Mouse (Mus musculus): ENCODE measurements around the gene C1qtnf9.

C1qtnf9 gene

DNA sequence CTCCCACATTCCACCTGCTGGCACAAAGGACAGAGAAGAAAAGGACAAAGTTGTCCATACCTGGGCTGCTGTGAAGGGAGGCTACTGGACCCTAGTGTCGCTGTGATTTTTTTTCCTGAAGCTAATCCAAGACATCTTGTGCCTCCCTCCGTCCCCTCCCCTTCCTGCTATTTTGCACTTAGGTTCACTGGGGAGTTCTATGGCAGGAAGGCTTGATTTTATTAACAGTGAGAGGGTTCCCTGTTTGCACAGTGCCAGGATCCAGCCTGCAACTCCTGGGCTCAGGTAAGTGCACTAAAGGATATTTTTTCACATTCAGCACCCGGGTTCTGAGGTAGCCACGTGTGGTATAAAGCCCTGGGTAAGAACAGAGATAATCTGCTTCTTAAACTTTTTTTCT, at the start of gene C1qtnf9:
TSS of gene C1qtnf9 (plus strand) at position 251 of the 400 bp plus-strand sequence.
- no peak for DNase-seq (ENCODE audit: low read depth, low spot score)

DNA sequence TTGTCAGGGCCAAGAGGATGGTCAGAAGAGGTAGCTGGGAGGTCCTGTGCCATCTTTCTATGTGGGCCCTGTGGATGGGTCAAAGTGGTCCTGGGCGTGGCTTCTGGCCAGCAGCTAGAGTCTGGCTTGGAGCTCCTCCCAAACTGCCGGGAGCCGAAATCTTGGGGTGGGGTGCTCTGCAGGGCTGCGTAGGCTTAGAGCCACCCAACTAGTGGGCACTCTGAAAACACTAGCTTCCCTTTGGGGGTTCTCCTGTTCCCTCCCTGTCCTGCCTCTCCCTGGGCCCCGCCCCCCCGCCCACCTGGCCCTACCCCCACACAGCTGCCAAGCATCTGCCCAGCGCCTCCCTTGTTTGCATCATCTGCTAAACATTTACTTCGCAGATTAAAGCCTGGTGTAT, 46.6 kb upstream of the C1qtnf9 start:
- DNase-seq (ENCODE audit: low read depth, low spot score): no peak

DNA sequence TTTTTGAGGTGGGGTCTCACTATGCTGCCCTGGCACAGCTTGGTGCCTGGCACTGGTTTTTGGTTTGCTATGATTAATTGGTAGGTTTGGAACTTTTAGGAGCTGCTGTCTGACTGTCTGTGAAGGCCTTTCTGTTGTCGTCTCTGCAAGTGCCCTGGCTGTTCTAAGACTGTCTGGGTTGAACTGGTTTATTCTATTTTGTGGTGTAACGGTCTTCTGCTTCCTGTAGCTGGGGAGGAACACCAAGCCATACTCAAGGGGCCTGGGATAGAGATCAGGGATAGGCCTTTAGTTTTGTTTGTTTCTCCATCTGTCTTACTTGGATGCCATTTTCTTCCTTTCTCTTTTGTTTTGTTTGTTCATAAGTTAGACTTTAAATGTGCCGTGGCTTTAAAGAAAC, 46.0 kb upstream of the C1qtnf9 start:
- DNase-seq (ENCODE audit: low read depth, low spot score): no peak

DNA sequence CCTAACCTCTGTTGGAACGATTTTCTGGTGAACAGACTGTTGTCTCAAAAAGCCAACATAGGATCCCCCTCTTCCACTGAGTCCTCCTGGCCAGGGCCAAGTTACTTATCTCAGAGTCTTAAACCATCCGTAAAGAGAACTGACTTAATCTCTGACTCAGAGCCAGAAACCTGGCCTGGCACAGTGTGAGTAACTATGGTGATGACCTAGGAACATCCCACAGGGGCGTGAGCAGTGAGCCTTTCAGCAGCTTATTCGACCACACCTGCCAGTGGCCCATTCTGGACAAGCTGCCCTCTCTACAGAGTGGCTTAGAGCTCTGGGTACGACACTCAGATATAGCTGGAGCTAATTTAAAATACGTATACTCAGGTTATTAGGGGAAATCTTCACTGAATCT, 41.8 kb upstream of the C1qtnf9 start:
- DNase-seq (ENCODE audit: low read depth, low spot score): no peak

DNA sequence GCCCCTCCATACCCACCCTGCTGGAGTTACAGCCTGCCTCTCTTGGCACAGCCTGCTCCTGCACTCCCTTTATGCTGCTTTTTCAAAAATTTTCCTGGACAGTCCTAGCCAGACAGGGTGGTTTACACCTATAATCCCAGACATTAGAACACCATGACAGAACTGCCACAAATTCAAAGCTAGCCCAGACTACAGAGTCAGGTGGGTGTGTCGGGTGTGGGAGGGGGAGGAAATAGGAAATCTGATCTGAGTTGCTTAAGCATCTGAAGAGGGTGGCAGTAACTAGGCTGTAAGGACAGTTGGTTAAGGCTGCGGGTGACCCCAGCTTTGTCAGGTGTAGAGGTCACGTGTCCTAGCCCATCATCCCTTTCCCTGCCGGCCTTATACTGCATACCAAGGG, 40.8 kb upstream of the C1qtnf9 start:
- DNase-seq (ENCODE audit: low read depth, low spot score): peak; percentile 12

DNA sequence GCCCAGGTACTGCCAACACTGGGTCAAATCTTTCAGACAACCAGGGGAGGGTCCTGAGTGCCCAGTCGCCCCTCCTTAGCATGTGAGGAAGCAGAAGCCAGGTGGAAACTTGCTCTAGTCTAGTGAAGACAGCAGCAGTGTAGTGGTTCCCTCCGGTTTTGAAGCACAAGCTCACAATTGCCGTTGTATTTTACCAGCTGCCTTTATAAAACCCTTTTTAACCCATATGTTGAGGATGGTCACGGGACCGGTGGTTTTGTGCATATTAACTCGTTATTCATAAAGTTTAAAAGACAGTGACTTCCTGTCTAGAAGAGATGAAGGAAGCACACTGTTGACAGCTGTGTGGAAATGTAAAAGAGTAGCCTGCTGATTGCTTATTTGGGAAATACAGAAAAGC, 35.9 kb upstream of the C1qtnf9 start:
- DNase-seq (ENCODE audit: low read depth, low spot score): no peak

DNA sequence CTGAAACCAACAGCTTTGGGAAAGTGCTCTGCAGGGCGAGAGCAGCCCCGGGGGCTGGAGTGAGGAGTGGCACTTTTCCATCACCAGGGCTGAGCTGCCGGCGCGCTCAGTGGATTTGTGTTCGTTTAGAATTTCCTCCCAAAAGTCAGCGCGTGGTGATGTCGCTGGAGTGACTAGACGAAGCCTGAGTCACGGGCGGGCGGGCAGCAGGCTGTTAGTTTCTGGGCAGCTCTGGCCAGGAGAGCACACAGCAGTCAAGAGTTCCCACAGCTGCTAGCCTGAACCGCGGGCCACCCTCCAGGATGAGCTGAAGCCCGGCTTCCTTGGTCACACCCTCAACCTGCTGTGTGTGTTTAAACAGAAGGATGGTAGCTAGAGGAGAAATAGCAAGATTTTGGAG, 35.1 kb upstream of the C1qtnf9 start:
- no peak for DNase-seq (ENCODE audit: low read depth, low spot score)

DNA sequence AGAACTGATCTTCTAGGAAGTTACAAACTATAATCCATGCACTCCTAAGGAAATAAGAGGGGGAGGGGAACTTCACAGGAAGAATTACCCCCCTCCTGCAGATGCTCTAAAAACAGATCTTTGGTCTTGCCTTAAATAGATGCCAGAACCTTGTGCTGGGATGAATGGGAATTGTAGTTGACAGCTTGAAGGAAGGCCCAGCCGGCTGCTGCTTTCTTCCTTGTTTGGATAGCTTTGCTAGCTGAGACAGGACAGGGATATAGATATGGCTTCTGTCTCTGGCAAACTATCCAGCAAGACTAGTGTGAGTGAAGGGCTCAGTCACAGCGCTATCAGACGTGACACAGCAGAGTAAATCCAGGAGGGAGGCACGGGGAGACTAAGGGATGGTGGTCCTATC, 34.2 kb upstream of the C1qtnf9 start:
- no peak for DNase-seq (ENCODE audit: low read depth, low spot score)

DNA sequence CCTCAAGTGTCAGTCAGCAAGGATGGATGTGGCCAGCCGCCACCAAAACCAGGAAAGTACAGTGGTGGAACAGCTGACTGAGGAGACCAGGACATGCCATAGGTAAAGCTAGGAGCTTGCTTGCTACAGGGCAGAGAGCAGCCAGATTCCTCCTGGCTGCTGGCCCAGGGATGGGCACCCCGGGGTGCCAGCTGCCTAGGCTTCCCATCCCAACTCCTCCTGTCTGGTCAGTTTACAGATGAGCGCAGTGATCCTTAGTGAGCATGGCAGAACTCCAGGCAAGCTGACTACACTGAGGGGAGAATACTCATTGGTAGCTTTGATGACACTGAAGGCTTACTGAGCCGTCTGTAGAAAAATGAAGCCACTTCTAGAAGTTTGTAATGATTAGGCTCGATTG, 32.7 kb upstream of the C1qtnf9 start:
- DNase-seq (ENCODE audit: low read depth, low spot score): no peak

DNA sequence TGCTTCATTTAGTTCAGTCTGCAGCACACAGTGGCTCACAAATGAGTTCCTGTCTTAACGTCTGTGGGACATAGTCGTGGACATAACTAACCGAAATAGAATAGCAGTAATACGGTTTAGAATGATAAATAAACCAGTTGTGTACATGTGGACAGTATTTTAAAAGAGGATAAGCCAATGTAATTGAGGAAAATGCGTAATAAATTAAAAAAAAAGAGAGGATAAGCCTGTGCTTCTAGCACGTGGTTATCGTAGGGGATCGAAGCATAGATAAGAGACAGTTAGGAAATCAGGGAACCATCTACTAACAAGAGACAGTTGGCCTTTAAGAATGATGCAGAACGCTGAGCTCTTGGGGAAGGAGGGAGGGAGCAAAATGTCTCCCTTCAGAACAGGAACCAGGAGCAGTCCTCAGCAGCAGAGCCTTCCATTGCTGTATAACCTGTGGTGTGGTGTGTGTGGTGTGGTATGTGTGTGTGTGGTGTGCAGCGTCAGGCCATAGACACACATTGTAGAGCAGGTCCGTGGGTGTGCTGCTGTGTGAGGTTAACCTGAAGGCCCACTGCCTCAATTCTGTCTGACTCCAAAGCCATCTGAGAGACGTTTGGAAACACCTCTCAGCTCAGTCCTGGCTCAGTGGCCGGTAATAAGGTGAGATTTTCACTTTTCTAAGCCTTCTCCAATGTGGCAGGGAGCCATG, 31.9 kb upstream of the C1qtnf9 start:
- no peak for DNase-seq (ENCODE audit: low read depth, low spot score)

DNA sequence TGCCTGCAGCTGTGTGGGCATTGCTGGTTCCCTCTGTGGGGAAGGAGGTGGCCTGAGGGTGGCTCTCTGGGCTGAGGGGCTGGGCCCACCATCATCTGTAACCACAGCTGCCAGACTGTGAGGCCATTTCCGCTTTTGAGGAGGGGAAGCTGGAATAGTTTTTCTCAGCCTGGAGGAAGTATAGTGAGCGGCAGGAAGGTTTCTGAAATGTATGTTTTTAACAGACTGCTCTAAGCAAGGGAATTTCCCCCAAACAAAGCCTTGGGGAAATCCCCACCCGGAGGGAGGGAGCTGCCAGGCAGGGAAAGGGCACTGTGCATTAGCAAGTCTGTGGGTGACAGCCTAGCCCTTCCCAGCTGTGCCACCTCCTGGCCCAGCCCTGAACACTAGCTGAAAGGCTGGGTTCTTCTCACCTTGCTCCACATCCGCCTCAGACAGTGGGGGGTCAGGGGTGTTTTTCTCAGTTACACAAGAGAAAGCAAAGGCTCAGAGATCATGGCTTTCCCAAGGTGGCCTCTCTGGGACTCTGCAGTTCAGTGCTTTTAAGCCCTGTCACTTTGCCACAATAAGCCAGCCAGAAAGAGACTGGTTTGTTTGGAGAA, 31.2 kb upstream of the C1qtnf9 start:
- peak; percentile 61 for DNase-seq (ENCODE audit: low read depth, low spot score)

DNA sequence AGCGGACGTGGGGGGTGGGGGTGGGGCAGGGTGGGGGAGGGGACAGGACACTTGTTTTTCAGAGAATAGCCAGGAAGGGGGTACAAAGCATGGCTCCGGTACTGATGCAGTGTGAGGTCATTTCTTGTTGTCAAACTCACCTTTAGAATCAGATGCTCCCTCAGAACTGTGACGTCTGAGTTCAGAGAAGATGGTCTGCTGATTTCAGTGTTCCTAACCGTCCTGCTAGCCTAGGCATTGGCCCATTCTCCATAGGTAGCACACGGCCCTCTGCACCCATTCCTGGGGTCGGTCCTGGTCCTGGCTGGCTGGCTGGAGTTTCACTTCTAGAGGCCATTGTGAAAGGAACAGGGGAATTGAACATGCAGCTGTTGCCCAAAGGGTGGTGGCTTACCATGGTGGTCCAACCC, 30.7 kb upstream of the C1qtnf9 start:
- no peak for DNase-seq (ENCODE audit: low read depth, low spot score)

DNA sequence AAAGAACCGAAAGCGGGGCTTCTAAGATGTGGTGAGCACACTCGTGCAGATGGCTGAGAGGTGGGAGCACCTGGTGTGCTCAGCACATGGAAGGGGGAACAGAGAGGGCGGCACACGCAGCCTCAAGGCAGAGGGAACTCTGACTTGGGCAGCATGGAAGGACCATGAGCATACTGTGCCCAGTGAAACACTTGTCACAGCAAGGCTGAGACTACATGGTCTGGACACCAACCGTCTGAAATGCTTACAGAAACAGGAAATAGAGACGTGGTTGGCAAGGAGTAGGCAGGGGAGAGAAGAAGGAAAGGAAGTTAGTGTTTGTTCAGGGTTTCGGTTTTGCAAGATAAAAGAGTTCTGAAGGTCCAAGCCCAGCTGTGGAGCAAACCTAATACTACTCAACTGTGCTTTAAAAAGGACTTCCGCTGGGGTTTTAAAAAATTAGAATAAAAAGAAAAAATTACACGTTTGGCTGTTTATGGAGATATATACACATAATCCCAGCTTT, 29.4 kb upstream of the C1qtnf9 start:
- no peak for DNase-seq (ENCODE audit: low read depth, low spot score)

DNA sequence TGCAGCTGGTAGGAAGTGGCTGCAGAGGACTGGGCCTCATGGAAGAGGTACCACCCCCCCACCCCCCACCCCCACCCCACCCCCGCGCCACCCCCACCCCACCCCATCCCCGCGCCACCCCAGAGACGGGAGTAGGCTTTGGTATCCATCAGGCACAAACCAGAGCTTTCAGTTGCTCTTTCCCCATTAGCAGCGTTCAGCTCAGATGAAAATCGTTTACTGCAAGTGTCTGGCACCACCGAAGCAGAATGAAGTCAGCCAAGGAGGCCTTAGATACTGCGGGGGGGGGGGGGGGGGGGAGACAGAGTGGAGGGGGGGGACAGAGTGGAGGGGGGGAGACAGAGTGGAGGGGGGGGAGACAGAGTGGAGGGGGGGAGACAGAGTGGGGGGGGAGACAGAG, 28.8 kb upstream of the C1qtnf9 start:
- DNase-seq (ENCODE audit: low read depth, low spot score): no peak

DNA sequence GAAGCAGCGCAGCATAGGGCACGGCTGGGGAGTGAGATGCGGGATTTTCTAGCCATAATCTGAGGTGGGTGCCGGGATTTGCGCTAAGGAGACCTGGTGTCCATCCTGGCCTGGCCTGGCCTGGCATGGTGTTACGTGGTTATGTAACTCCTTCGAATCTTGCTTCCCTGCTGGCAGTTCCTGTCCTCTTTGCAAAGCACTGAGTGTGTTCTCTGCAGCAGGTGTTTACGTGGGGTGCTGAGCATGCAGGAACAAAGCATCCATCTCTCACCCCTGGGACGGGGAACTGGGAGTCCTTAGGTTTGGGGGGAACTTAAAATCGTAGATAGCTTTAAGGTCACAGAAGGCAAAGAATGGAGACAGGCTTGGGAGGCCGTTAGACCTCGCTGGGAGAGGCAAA, 28.3 kb upstream of the C1qtnf9 start:
- DNase-seq (ENCODE audit: low read depth, low spot score): no peak

DNA sequence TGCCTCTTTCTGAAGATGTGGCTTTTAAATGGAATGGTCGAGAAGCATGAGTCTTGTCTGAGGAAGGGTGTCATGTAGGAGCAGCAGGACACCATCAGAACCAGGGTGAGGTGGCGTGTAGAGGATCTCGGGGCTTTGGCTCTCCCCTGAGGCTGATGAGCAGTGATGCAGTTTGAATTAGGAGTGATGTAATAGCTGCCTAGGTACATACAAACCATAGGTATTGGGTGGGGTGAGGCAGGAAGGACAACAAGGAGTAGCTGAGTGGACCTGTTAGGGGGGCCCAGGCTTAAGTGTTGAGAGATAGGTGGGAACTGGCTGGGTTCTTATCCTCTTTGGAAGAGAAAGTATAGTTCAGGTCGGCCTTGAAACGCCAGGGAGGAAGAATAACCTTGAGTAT, 27.4 kb upstream of the C1qtnf9 start:
- no peak for DNase-seq (ENCODE audit: low read depth, low spot score)

DNA sequence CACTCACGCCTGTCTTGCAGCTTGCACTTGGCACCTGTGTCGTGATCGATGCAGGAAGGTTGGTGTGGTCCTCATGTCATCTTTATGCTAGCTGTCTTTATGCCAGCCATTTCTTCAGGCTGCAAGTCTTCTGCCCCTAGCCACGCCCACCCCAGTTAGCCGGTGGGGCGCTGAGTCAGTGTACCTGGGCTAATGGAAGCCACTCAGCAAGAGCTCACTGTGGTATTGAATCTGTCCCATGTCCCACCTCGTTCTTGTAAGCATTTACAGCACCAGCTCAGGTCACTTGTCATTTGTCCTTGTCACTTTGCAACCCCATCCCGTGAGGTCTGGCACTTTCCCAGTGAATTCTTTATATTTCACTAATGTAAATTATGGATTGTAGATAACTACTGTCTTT, 26.9 kb upstream of the C1qtnf9 start:
- no peak for DNase-seq (ENCODE audit: low read depth, low spot score)

DNA sequence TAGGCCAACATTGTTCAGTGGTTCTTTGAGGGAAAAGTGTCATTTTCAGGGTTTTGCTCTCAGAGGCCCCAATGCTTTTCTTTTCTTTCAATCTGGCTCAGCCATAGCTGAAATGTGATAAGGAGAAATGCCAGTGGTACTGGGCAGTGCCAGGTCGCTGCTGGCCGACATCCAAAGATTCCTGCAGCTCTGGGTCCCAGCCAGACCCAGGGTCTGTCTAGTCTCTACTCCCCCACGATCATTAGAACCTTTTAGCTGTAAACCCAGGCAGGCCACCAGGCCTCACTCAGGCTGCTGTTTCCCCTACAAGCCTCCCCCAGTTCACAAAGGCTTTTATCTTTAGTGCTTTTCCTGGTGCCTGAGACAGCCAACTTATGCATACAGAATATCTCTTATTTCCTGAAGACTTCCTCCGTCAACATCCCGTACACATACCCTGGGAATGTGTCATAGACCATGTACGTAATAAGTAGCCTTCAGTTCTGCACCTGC, 26.4 kb upstream of the C1qtnf9 start:
- no peak for DNase-seq (ENCODE audit: low read depth, low spot score)

DNA sequence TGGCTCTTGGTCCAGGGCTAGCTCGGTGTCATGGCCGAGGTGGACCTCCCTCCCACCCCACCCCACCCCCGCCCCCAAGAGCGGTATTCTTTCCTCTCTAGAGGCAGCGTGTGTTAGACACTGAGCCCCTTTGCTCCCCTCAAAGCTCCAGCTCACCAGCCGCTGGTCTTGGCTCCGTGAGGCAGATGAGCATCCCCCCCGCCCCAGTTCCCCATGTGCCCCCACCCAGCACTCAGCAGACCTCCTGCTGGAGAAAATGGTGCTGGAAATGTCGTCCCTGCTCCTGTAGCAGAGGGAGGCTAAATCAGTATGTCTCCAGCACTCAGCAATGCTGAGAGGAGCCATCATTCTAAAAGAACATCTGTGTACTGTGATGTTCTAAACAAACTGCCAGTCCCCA, 24.3 kb upstream of the C1qtnf9 start:
- DNase-seq (ENCODE audit: low read depth, low spot score): no peak

DNA sequence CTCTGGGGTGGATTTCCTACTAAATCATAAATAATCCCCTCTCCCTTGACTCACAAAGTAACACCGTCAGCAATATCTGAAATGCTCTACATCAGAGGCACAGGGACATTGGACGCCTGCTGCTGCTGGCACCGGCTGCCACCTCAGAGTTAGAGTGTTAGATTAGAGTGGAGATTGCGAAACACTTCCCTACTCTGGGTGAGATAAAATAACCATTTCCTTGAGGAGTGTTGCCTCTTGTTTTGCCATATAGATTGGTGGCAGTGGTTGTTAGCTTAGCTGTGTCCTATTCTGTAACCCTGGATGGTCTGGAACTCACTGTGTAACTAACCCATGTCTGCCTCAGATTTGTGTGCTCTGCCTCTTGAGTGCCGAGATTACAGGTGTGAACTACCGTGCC, 22.7 kb upstream of the C1qtnf9 start:
- no peak for DNase-seq (ENCODE audit: low read depth, low spot score)

DNA sequence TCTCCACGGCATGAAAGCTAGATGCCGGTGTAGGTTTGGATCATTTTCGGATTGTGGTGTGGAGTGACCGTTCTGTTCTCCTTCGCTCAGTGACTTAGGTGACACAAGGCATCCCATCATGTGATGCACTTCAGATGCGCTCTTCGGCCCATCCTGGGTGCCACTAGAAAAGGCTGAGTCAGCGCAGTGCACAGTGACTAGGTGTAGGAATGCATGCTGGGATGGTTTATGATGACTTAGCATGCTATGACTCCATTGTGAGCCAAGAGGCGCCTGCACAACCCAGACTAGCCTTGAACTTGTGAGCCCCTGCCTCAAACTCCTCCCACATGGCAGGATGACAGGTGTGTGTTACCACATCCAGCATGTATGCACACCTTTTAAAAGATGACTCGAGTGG, 21.8 kb upstream of the C1qtnf9 start:
- DNase-seq (ENCODE audit: low read depth, low spot score): no peak

DNA sequence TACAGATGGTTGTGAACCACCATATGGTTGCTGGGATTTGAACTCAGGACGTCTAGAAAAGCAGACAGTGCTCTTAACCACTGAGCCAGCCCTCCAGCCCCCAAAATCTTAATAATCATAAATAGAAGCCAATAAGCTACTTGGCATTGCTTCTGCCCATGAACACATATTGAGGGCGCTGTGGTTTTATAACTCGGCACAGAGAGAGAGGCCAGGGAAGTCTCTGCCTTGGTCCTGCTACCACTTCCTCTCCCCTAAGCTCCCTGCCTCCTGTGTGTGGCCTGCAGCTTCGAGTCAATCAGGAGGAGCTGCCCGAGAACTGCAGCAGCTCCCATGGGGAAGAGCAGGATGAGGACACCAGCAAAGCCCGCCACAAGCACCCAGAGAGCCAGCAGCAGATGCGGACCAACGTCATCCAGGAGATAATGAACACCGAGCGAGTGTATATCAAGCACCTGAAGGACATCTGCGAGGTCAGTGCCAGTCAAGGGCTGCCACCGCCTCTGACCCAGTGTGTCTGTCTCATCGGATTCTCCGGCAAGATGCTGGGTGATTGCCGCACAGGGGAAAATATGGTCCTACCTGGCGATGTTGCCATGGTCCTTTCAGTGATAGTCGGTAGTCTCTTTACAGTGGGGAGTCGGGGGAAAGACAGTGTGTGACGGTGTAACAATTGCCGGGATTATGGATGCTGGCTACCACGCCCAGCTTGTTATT, 20.6 kb upstream of the C1qtnf9 start:
- no peak for DNase-seq (ENCODE audit: low read depth, low spot score)

DNA sequence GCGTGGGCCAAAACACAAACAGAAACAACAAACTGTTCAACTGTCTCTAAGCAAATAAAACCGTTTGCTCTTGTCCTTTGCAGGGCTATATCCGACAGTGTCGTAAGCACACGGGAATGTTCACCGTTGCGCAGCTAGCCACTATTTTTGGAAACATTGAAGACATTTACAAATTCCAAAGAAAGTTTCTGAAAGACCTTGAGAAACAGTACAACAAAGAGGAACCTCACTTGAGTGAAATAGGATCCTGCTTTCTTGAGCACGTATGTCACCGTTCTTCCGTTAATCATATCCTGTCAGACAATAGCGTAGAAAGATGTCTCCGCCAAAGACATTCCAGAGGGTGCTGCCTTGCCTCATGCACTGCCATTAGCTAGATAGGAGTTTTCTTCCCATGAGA, 18.1 kb upstream of the C1qtnf9 start:
- DNase-seq (ENCODE audit: low read depth, low spot score): no peak
